Mouse (Mus musculus) liver, adult 2 months (tissue): ENCODE data around the gene Srbd1.

Source experiments
- CTCF ChIP-seq: fragments of 200-500 bp; IDR thresholded peaks from 2 replicates; pipeline ENCODE4 v1.5.1; 2011; ENCODE audit warnings: low read depth, low read length, control low read depth
- POLR2A ChIP-seq: fragments of 200-500 bp; IDR thresholded peaks from 2 replicates; pipeline ENCODE4 v1.6.1; 2011; ENCODE audit warnings: low read length, control low read depth; ENCODE audit not compliant: insufficient read depth; ENCODE audit errors: extremely low read depth

DNA sequence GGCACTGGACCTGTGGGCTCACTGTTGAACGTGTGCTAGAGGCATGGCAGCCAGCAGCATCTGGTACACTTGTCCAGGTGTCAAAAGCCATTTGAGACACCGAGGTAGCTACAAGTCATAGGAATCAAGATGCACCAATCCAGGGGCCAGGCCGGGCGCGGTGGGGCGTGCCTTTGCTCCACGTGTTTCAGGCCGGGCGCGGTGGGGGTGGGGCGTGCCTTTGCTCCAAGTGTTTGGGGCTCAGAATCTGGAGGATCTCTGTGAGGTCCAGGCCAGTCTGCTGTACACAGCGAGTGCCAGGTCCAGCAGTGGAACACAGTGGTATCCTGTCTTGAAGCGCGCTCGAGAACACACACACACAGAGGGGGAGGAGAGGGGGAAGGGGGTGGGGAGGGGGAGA lies 17.7 kb upstream of the Srbd1 start:
- TF ChIP-seq CTCF, result no peak
- TF ChIP-seq POLR2A, result no peak
